21 mouse cellular contexts compared by ENCODE assay signal in the genomic region with DNA sequence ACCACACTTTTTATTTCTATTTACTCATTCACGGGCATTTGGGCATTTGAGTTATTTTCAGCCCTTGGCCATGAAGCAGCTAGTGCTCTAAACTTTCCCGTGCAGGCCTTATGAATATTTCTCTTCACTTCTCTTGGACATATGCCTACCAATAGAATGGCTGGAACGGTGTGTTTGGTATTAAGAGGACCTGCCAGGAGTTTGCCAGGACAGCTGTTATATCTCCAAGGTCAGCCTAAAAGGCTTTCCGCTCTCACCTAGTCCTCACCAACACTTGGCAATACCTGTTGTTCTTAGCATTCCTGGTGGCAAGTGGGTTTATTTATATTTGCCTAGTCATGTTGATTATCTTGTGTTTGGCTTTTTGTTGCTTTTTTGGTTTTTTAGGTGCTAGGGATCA. TPM values are rescaled to one million over a fixed set of nuclear protein-coding genes. Genes with fewer than 3 reads are reported as not detected.
DNase-seq lines count a peak whose midpoint lies in the region; ATAC-seq and TF ChIP-seq lines count a peak whose summit lies in the region.
"Had no signal": no experiment of that assay in that cellular context is flagged by ENCODE, and none has a peak within 500 bp of the region (broad histone marks: within the 10 kb centered on the region; RNA-seq: fewer than 3 reads in every experiment).

No protein-coding gene starts in this region.

- H3K9ac ChIP-seq in heart, embryonic 11.5 days (ENCODE audit: low read depth, low read length), result no peak overlapping the region
- H3K9ac ChIP-seq in midbrain, embryonic 11.5 days (ENCODE audit: low read length), result no peak overlapping the region
- H3K9ac ChIP-seq in midbrain, embryonic 13.5 days (replicated peaks), result no peak overlapping the region
- H3K9ac ChIP-seq: embryonic facial prominence, embryonic 15.5 days; heart, embryonic 15.5 days; hindbrain, embryonic 14.5 days; intestine, embryonic 15.5 days had no signal

- H3K4me1 ChIP-seq in heart, embryonic 11.5 days (ENCODE audit: control insufficient read depth, insufficient read depth, low read length), result peaks cover 13% of the 10 kb centered on the region
- H3K4me1 ChIP-seq in kidney, adult 2 months (ENCODE audit: control insufficient read depth, insufficient read depth, low read length), result peaks cover 28% of the 10 kb centered on the region
- 0 out of 2 replicates have a peak, but pooled peaks cover 2% of the 10 kb centered on the region for H3K4me1 ChIP-seq in midbrain, embryonic 11.5 days (ENCODE audit: control insufficient read depth, insufficient read depth, low read length)
- peaks cover 22% of the 10 kb centered on the region for H3K4me1 ChIP-seq in midbrain, embryonic 13.5 days (replicated peaks)

- WGBS in heart, embryonic 11.5 days (ENCODE audit: insufficient replicate concordance), result 85% methylated on average over 4 of the region's 4 CpGs
- 41% methylated on average over 4 of the region's 4 CpGs for WGBS in kidney, adult 2 months
- WGBS in midbrain, embryonic 11.5 days, result 89% methylated on average over 4 of the region's 4 CpGs
- 91% methylated on average over 4 of the region's 4 CpGs for WGBS in midbrain, embryonic 13.5 days

- TF ChIP-seq POLR2A in kidney, adult 2 months (IDR thresholded peaks at IDR 0.05; ENCODE audit: low read depth, low read length), result no peak

- ATAC-seq in heart, embryonic 11.5 days (replicated peaks; ENCODE audit: insufficient number of reproducible peaks, low FRiP score, low TSS enrichment), result no peak
- no peak for ATAC-seq in midbrain, embryonic 11.5 days (ENCODE audit: low FRiP score)
- no peak for ATAC-seq in midbrain, embryonic 13.5 days
- ATAC-seq: forebrain, embryonic 14.5 days; intestine, embryonic 15.5 days had no signal

- TF ChIP-seq CTCF in kidney, adult 2 months (conservative IDR thresholded peaks at IDR 0.05; ENCODE audit: insufficient read depth, insufficient read length, low read depth, low read length), result no peak

- H3K27ac ChIP-seq in heart, embryonic 11.5 days (ENCODE audit: low read depth, low read length), result no peak overlapping the region
- H3K27ac ChIP-seq in kidney, adult 2 months (ENCODE audit: insufficient read depth, low read depth, low read length), result no peak overlapping the region
- no peak overlapping the region for H3K27ac ChIP-seq in midbrain, embryonic 11.5 days (ENCODE audit: low read depth, low read length)
- no peak overlapping the region for H3K27ac ChIP-seq in midbrain, embryonic 13.5 days
- H3K27ac ChIP-seq: embryonic facial prominence, embryonic 15.5 days; forebrain, embryonic 10.5 days; heart, embryonic 15.5 days; hindbrain, embryonic 10.5 days; hindbrain, embryonic 14.5 days; intestine, embryonic 15.5 days had no signal

- peak; percentile 93 for DNase-seq in heart, adult 11 months
- DNase-seq in heart, postnatal 25 days (ENCODE audit: low spot score), result no peak
- peak; percentile 52 to 60 for DNase-seq in heart, adult 9 months (ENCODE audit: low spot score in 2 of 2)
- DNase-seq in kidney, adult 2 months, result peak; percentile 47
- no peak for DNase-seq in kidney, postnatal 25 days
- peak; percentile 12 for DNase-seq in midbrain, embryonic 11.5 days (ENCODE audit: low spot score, missing footprints)
- DNase-seq: adrenal gland, postnatal 10 days; cerebellum, adult 11 months; cerebellum, adult 8-10 months; cerebellum, postnatal 14 days; embryo, embryonic 11 days had no signal

- H3K4me2 ChIP-seq in heart, embryonic 11.5 days, result no peak overlapping the region
- H3K4me2 ChIP-seq in midbrain, embryonic 11.5 days, result no peak overlapping the region
- no peak overlapping the region for H3K4me2 ChIP-seq in midbrain, embryonic 13.5 days (replicated peaks)
- H3K4me2 ChIP-seq: embryonic facial prominence, embryonic 15.5 days; heart, embryonic 15.5 days; hindbrain, embryonic 14.5 days; intestine, embryonic 15.5 days had no signal

- no peaks in the 10 kb centered on the region for H3K27me3 ChIP-seq in heart, embryonic 11.5 days (ENCODE audit: control insufficient read depth, insufficient read depth, low read length)
- no peaks in the 10 kb centered on the region for H3K27me3 ChIP-seq in kidney, adult 2 months (replicated peaks; ENCODE audit: control insufficient read depth, insufficient read depth, low read length)
- no peaks in the 10 kb centered on the region for H3K27me3 ChIP-seq in midbrain, embryonic 11.5 days (ENCODE audit: control insufficient read depth, insufficient read depth, low read length)
- H3K27me3 ChIP-seq in midbrain, embryonic 13.5 days, result no peaks in the 10 kb centered on the region
- H3K27me3 ChIP-seq: embryonic facial prominence, embryonic 15.5 days; heart, embryonic 15.5 days; intestine, embryonic 15.5 days had no signal

- intact Hi-C loops in heart, postnatal 25 days (cut with DNase I), result no loop called here

- no peak overlapping the region for H3K4me3 ChIP-seq in heart, embryonic 11.5 days (ENCODE audit: low read depth, low read length)
- no peak overlapping the region for H3K4me3 ChIP-seq in kidney, adult 2 months (ENCODE audit: insufficient read depth, low read depth, low read length)
- H3K4me3 ChIP-seq in midbrain, embryonic 11.5 days (ENCODE audit: low read depth, low read length), result no peak overlapping the region
- H3K4me3 ChIP-seq in midbrain, embryonic 13.5 days (replicated peaks), result no peak overlapping the region
- H3K4me3 ChIP-seq: embryonic facial prominence, embryonic 15.5 days; erythroblast, embryonic 14.5 days; forebrain, embryonic 10.5 days; heart, embryonic 15.5 days; hindbrain, embryonic 10.5 days; intestine, embryonic 15.5 days had no signal

- H3K36me3 ChIP-seq in heart, embryonic 11.5 days (ENCODE audit: control insufficient read depth, insufficient read depth, low read length), result no peaks in the 10 kb centered on the region
- no peaks in the 10 kb centered on the region for H3K36me3 ChIP-seq in kidney, adult 2 months (ENCODE audit: control insufficient read depth, insufficient read depth, low read length)
- H3K36me3 ChIP-seq in midbrain, embryonic 11.5 days (ENCODE audit: control insufficient read depth, insufficient read depth, low read length), result no peaks in the 10 kb centered on the region
- H3K36me3 ChIP-seq in midbrain, embryonic 13.5 days, result peaks cover 14% of the 10 kb centered on the region
- H3K36me3 ChIP-seq: embryonic facial prominence, embryonic 15.5 days; intestine, embryonic 15.5 days had no signal

- H3K9me3 ChIP-seq in heart, embryonic 11.5 days (replicated peaks; ENCODE audit: control insufficient read depth, low read length), result no peaks in the 10 kb centered on the region
- H3K9me3 ChIP-seq in midbrain, embryonic 11.5 days (ENCODE audit: control insufficient read depth, low read length), result no peaks in the 10 kb centered on the region
- no peaks in the 10 kb centered on the region for H3K9me3 ChIP-seq in midbrain, embryonic 13.5 days
- H3K9me3 ChIP-seq: embryonic facial prominence, embryonic 15.5 days; forebrain, embryonic 10.5 days; heart, embryonic 15.5 days; hindbrain, embryonic 10.5 days; intestine, embryonic 15.5 days had no signal

RNA-seq across cellular contexts. Expression of a gene that starts 56.3 kb away (rescaled TPM):
- 10 to 100 TPM; 85.1 to 94.1 TPM for total RNA-seq in heart, postnatal 25 days (2021)
- polyA plus RNA-seq in heart, embryonic 11.5 days (2014; fragmentation: Nextera tagmentation; extraction: Ambion mirVana), result 9.1 and 9.8 TPM in 2 replicates
- polyA plus RNA-seq in kidney, adult 2 months (2012; rRNA removed), result 38.9 and 41.7 TPM in 2 replicates
- 12.4 and 15.6 TPM in 2 replicates for polyA plus RNA-seq in midbrain, embryonic 11.5 days (2014; fragmentation: Nextera tagmentation; extraction: Ambion mirVana)
- polyA plus RNA-seq in midbrain, embryonic 13.5 days (2015; fragmentation: Nextera tagmentation; extraction: Ambion mirVana), result 16.7 and 19.8 TPM in 2 replicates

Comparison
In these comparisons a context has a peak if more than half of its experiments do, and no peak if none do; other contexts are left out.
1. DNase-seq: peak in heart, adult 11 months (single experiment), heart, adult 9 months (2 of 2), kidney, adult 2 months (single experiment) and midbrain, embryonic 11.5 days (single experiment); none in heart, postnatal 25 days (single experiment) and kidney, postnatal 25 days (0 of 2).